Mouse (Mus musculus) erythroblast, embryonic 14.5 days (primary cell): ENCODE measurements around the gene Setd1a.
"Not testable (repeated sequence)": the region's sequence is repeated elsewhere in the genome, so short reads cannot be mapped to it uniquely, and the experiment has no call there.

Experiments used
- GATA1 ChIP-seq: IDR thresholded peaks from 2 replicates; pipeline ENCODE4 v1.6.1; 2012; ENCODE audit warnings: low read length, inconsistent platforms, mixed read lengths
- TAL1 ChIP-seq: IDR thresholded peaks from 3 replicates; pipeline ENCODE4 v1.6.1; 2012; ENCODE audit warnings: low read length, inconsistent platforms, mixed read lengths

DNA sequence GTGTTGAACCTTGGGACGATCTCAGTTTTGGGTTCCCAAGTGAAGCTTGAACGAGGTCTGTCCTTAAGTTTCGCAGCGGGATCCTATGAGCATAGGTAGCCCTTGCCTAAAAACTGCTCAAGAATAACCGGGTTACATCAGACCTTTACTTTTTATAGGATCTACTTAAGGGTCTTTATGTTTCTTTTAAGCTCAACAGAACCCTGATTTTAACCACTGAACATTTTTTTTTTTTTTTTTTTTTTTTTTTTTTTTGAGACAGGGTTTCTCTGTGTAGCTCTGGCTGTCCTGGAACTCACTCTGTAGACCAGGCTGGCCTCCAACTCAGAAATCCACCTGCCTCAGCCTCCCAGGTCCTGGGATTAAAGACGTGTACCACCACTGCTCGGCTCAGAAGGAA is 633 bp upstream of the Setd1a start:
- not testable (repeated sequence) for TF ChIP-seq TAL1, GATA1
